Mouse (Mus musculus) heart, embryonic 12.5 days (tissue): ENCODE data around the gene Runx3. TPM values are rescaled to one million over a fixed set of nuclear protein-coding genes. Genes with fewer than 3 reads are reported as not detected.

Experiments
- ATAC-seq: fragments of 200-750 bp; cut with Nextera tagmentation; 2 replicates; pipeline ENCODE4 v1.8.0; 2017; ENCODE audit warnings: moderate TSS enrichment, moderate library complexity; ENCODE audit not compliant: insufficient number of reproducible peaks, low FRiP score
- H3K27ac ChIP-seq: fragments of 300-500 bp; sonication (generic); 2 replicates; pipeline ENCODE4 v1.5.1; 2016; ENCODE audit warnings: mild to moderate bottlenecking, moderate library complexity; ENCODE audit not compliant: poor library complexity, severe bottlenecking
- H3K27me3 ChIP-seq: fragments of 300-500 bp; sonication (generic); replicated peaks from 2 replicates; pipeline ENCODE4 v1.6.1; 2016; ENCODE audit warnings: mild to moderate bottlenecking, moderate library complexity
- H3K36me3 ChIP-seq: fragments of 300-500 bp; sonication (generic); 2 replicates; pipeline ENCODE4 v1.6.1; 2016; ENCODE audit warnings: mild to moderate bottlenecking, moderate library complexity
- H3K4me1 ChIP-seq: fragments of 300-500 bp; sonication (generic); replicated peaks from 2 replicates; pipeline ENCODE4 v1.6.1; 2016; ENCODE audit warnings: mild to moderate bottlenecking
- H3K4me2 ChIP-seq: fragments of 300-500 bp; sonication (generic); 2 replicates; pipeline ENCODE4 v1.6.1; 2016; ENCODE audit warnings: mild to moderate bottlenecking, moderate library complexity
- H3K4me3 ChIP-seq: fragments of 300-500 bp; sonication (generic); 2 replicates; pipeline ENCODE4 v1.5.1; 2016; ENCODE audit warnings: mild to moderate bottlenecking
- H3K9ac ChIP-seq: fragments of 300-500 bp; sonication (generic); 2 replicates; pipeline ENCODE4 v1.6.1; 2016; ENCODE audit warnings: mild to moderate bottlenecking, moderate library complexity
- H3K9me3 ChIP-seq: fragments of 300-500 bp; sonication (generic); replicated peaks from 2 replicates; pipeline ENCODE4 v1.6.1; 2016; ENCODE audit warnings: mild to moderate bottlenecking, moderate library complexity
- WGBS: fragments of 180-500 bp; shearing (Covaris S2); methylation state at CpG from one replicate; pipeline ENCODE4 v1.1.7; 2016; 5-methylcytosine and 5-hydroxymethylcytosine counted together
- polyA plus RNA-seq: library from polyadenylated mRNA; unstranded; fragments of >200 nt; fragmentation: Nextera tagmentation; extraction: Ambion mirVana; gene quantifications from 2 replicates; pipeline ENCODE4 v1.2.1, GENCODE M21; 2016

Runx3 gene
- polyA plus RNA-seq, 1 experiment from 2014 or later = 0.04 TPM

DNA sequence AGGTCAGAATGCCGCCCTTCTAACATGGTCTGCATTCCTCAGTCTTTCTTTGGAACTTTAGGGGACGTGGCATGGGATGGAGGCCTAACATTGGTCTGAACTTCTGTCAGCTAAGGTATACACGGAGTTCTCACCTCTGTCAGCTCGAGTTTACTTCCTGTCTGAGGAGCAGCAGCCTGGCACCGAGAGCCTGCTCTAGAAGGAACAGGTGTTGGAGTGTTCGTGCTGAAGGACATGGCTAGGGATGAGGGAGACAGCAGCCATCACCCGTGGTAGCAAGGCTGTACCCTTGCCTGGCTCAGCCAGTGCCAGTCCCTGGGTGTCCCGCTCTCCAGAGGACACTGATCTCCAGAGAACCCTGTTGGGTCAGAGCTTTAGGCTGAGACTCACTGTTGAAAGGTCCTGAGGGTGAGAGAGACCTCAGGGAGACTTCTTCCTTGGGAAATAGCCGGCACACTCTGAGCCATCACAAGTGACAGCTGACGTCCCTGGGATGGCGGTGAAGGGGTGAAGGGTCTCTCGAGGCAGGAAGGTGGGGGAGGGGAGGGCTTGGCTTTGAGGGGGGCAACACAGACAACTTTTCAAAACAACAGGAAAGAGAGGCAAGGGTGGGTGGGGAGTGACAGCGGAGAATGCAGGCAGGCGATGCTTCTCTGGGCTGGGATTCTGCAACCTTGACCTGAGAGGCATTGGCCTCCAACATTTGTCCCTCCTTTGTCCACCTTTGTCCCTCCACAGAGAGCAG lies 4.9 kb upstream of the Runx3 start:
- Histone ChIP-seq H3K9me3 (peaks cover 9% of the 10 kb centered on the region), H3K36me3 (no peaks in the 10 kb centered on the region), H3K4me2 (no peak overlapping the region), H3K27ac (no peak overlapping the region), H3K9ac (no peak overlapping the region), H3K27me3 (peaks cover 53% of the 10 kb centered on the region), H3K4me3 (no peak overlapping the region), H3K4me1 (no peaks in the 10 kb centered on the region)
- WGBS = 48% methylated on average over 14 of the region's 14 CpGs
- no peak for ATAC-seq

DNA sequence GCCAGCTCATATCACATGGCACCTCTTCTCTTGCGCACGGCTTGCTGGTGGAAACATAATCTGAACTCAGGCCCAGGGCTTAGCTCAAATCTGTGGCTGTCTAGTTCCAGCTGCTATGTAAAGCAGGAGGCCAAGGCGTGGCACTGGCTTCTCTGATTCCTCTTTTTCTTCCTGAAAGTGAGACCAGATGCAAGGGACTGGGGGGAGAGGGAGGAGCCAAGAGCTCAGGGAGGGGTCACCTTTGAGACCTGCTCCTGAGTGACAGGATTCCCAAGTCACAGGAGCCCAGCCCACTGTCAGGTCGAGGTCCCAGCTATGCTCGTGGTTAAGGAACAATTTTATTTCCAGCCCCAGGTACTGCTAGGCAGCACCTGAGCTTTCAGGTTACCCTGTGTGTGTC lies 4.1 kb upstream of the Runx3 start:
- Histone ChIP-seq H3K4me2 (no peak overlapping the region), H3K4me3 (no peak overlapping the region), H3K27ac (no peak overlapping the region), H3K27me3 (peaks cover 49% of the 10 kb centered on the region), H3K4me1 (no peaks in the 10 kb centered on the region), H3K9ac (no peak overlapping the region), H3K9me3 (peaks cover 9% of the 10 kb centered on the region), H3K36me3 (no peaks in the 10 kb centered on the region)
- WGBS = 67% methylated on average over 5 of the region's 5 CpGs
- no peak for ATAC-seq

DNA sequence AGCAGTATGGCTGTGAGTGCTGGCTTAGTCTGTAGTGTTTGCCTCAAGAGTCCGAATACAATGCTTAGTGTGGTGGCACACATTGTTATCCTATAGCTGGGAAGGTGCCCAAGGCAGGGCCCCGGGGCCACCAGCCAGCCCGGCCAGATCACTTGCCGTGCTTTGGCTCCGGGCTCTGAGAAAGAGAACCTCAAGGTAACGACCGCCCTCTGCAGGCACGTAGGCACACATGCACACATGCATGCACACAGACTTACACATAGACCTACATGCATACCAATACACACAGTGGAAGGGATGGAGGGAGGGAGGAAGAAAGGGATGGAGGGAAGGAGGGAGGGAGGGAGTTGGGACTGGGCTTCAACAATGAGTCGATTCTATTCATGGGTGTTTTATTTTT lies 2.6 kb upstream of the Runx3 start:
- Histone ChIP-seq H3K4me1 (no peaks in the 10 kb centered on the region), H3K36me3 (no peaks in the 10 kb centered on the region), H3K27ac (no peak overlapping the region), H3K9ac (no peak overlapping the region), H3K9me3 (no peaks in the 10 kb centered on the region), H3K4me2 (no peak overlapping the region), H3K27me3 (peaks cover 55% of the 10 kb centered on the region), H3K4me3 (no peak overlapping the region)
- ATAC-seq = no peak
- WGBS = 92% methylated on average over 9 of the region's 9 CpGs

DNA sequence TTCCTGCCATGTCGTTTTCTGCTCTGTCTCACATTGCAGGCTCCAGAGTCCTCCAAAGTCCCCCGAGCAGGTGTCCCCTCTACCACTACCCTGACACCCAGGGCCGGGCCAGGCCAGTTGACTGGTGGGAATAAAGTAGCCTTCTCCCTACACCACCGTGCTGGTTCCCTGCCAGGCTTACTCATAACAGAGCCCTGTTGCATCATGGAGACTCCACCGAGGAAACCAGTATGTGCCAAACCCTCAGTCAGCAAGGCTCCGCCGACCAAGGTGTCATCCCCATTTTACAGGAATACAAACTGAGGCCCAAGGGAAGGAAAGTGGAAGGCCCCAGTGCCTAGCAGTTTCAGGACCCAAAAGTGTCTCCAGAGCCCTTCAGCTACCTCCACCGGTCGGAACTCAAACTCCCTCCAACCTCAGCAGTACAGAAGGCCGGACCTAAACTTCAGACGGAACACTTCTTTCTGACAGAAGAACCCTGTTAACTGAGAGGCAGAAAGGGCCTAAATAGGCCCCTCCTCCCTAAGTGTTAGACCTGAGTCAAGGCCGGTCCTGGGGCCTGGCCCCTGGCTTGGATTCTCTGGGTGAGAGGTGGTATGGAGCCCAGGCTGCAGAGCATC lies 1.5 kb upstream of the Runx3 start:
- no peak overlapping the region for H3K27ac ChIP-seq
- peaks cover 60% of the 10 kb centered on the region for H3K27me3 ChIP-seq
- ATAC-seq = no peak
- H3K4me2 ChIP-seq = no peak overlapping the region
- H3K9ac ChIP-seq = no peak overlapping the region
- no peaks in the 10 kb centered on the region for H3K4me1 ChIP-seq
- H3K36me3 ChIP-seq = no peaks in the 10 kb centered on the region
- no peaks in the 10 kb centered on the region for H3K9me3 ChIP-seq
- 80% methylated on average over 12 of the region's 12 CpGs for WGBS
- no peak overlapping the region for H3K4me3 ChIP-seq

DNA sequence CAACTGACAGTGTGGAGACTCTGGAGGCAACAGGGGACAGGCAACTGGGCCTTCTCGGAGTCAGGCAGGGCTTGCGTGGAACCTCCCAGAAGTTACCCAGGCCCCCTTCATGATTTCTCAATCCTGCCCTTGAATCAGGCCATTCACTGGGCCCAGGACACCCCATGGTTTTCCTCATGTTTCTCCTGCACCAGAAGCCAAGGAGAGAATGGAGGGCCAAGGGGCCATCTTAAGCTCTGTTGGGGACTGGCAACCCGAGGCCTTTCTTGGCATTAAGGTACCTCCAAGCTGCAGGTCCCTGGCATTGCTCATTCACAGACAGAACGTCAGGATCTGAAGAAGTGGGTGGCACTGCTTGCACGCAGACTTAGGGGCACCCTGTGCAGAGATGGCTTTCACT lies 3.3 kb downstream of the Runx3 start:
- ATAC-seq = no peak
- no peak overlapping the region for H3K9ac ChIP-seq
- 80% methylated on average over 5 of the region's 5 CpGs for WGBS
- H3K36me3 ChIP-seq = no peaks in the 10 kb centered on the region
- H3K4me2 ChIP-seq = no peak overlapping the region
- no peaks in the 10 kb centered on the region for H3K9me3 ChIP-seq
- no peak overlapping the region for H3K4me3 ChIP-seq
- 0 out of 2 replicates have a peak, but pooled peaks cover 5% of the 10 kb centered on the region for H3K4me1 ChIP-seq
- no peak overlapping the region for H3K27ac ChIP-seq
- peaks cover 63% of the 10 kb centered on the region for H3K27me3 ChIP-seq

DNA sequence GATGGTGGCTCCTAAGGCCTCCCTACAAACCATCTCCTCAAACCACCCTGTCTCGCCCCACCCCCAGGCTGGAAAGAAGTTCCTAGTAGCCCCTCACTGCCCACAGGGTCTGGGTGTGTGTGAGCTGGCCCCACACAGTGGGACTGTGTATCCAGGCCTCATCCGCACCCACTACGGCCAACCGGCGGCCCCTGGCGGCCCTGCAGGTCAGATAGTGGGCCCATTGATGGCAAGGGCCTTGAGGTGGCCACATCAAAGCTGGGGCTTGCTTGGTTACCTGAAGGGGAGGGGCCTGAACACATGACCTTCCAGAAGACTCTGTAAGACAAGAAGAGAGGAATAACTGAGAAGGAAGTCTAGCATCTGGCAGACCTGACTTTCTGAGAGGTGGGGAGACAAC lies 4.3 kb downstream of the Runx3 start:
- WGBS = 81% methylated on average over 6 of the region's 6 CpGs
- no peak overlapping the region for H3K9ac ChIP-seq
- ATAC-seq = 0 out of 2 replicates have a peak, but pooled peaks have one; percentile 29
- H3K27ac ChIP-seq = no peak overlapping the region
- H3K27me3 ChIP-seq = peaks cover 69% of the 10 kb centered on the region
- H3K36me3 ChIP-seq = no peaks in the 10 kb centered on the region
- peaks cover 12% of the 10 kb centered on the region; the same call in 1 of the 2 replicates for H3K4me1 ChIP-seq
- H3K9me3 ChIP-seq = no peaks in the 10 kb centered on the region
- no peak overlapping the region for H3K4me3 ChIP-seq
- no peak overlapping the region for H3K4me2 ChIP-seq

DNA sequence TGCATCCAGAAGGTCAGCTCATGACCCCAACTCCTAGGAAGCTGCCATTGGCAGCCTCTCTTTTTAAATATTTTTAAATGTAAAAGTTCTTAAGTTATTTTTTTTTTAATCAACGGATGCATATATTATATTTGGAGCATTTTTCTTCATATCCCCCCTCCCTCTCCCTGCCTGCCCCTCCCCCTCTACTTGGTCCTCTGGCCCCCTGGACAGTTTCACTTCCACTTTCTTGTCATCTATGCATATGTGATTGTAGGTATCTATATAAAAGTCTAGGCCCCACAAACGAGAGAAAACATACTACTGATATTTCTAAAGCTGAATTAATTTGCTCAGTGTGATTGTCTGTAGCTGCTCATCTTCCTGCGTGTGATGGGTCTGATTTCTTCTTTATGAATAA lies 4.7 kb downstream of the Runx3 start:
- ATAC-seq = no peak
- Histone ChIP-seq H3K4me2 (no peak overlapping the region), H3K27ac (no peak overlapping the region), H3K4me1 (peaks cover 12% of the 10 kb centered on the region; the same call in 1 of the 2 replicates), H3K9me3 (no peaks in the 10 kb centered on the region), H3K36me3 (no peaks in the 10 kb centered on the region), H3K9ac (no peak overlapping the region), H3K4me3 (no peak overlapping the region), H3K27me3 (peaks cover 70% of the 10 kb centered on the region)
- WGBS = 79% methylated on average over 3 of the region's 3 CpGs

DNA sequence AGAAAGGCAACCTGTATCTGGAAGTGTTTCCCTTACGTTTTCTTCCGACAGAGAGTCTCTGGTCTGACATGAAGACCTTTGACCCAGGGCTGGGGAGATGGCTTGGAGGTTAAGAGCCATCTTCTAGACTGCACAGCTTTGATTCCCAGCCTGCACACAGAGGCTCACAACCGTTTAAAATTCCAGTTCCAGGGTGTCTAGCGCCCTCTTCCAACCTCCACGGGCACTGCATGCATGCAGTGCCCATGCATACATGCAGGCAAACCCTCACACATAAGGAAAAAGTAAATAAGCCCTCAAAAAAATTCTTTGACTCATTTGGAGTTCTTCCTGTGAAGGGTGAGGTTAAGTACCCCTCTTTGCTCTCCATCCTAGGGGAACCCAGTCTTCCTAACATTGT lies 5.9 kb downstream of the Runx3 start:
- no peak overlapping the region for H3K4me3 ChIP-seq
- H3K27ac ChIP-seq = no peak overlapping the region
- H3K4me1 ChIP-seq = peaks cover 12% of the 10 kb centered on the region; the same call in 1 of the 2 replicates
- H3K9ac ChIP-seq = no peak overlapping the region
- no peaks in the 10 kb centered on the region for H3K36me3 ChIP-seq
- WGBS = 64% methylated on average over 5 of the region's 5 CpGs
- no peaks in the 10 kb centered on the region for H3K9me3 ChIP-seq
- H3K4me2 ChIP-seq = no peak overlapping the region
- ATAC-seq = no peak
- H3K27me3 ChIP-seq = peaks cover 74% of the 10 kb centered on the region

DNA sequence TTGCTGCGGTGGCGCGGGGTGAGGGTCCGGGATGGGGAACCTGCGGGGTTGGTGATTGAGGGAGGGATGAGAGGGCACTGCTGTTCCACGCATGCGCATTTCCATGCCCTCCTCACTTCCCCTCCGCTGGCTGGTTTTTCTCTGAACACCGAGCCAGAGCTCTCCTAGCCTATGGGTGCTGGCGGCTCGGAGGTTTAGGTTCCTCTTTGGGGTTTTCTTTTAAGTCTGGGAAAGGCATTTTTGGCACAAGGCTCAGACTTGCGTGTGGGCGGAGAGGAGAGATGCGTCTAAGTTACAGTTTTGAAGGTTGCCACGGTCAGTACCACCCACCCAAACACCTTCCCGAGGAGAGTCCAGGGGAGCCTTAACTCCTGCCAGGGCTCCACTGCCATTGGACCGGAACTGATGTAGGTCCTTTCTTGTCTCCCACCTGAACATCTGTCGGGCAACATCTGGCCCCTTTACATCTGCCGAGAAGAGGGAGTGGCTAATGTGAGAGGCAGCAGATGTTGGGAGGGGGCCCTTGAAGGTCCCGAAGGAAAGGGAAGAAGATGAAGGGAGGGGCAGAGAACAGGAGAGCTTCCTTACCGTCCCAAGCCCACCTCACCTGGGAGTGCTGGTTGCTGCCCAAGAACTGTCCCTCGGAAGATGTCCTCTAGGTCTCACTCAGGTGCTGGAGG lies 8.5 kb downstream of the Runx3 start:
- Histone ChIP-seq H3K9me3 (no peaks in the 10 kb centered on the region), H3K27ac (no peak overlapping the region), H3K4me2 (peak overlapping the region; percentile 61), H3K4me3 (peak overlapping the region; percentile 33), H3K9ac (no peak overlapping the region), H3K36me3 (no peaks in the 10 kb centered on the region), H3K4me1 (peaks cover 12% of the 10 kb centered on the region; the same call in 1 of the 2 replicates), H3K27me3 (peaks cover 64% of the 10 kb centered on the region)
- no peak for ATAC-seq
- WGBS = 21% methylated on average over 22 of the region's 22 CpGs

DNA sequence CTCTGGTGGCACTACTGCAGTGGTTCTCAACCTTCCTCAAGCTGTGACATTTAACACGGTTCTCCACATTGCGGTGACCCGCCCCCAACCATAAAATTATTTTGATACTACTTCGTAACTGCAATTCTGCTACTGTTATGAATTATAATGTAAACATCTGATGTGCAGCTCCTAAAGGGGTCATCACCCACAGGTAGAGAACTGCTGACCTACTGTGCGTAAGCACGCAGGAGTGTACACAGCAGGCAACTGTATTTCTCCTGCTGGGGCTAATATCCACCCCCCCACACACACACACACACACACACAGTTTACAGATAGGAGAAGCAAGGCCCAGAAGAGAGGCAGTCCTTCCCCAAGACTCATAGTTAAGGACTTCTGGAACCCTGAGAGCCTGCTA lies 9.7 kb downstream of the Runx3 start:
- H3K36me3 ChIP-seq = no peaks in the 10 kb centered on the region
- H3K27me3 ChIP-seq = peaks cover 75% of the 10 kb centered on the region
- H3K27ac ChIP-seq = no peak overlapping the region
- no peak for ATAC-seq
- H3K4me1 ChIP-seq = peaks cover 12% of the 10 kb centered on the region; the same call in 1 of the 2 replicates
- H3K4me2 ChIP-seq = no peak overlapping the region
- WGBS = 86% methylated on average over 6 of the region's 6 CpGs
- H3K9me3 ChIP-seq = no peaks in the 10 kb centered on the region
- H3K9ac ChIP-seq = no peak overlapping the region
- H3K4me3 ChIP-seq = no peak overlapping the region

DNA sequence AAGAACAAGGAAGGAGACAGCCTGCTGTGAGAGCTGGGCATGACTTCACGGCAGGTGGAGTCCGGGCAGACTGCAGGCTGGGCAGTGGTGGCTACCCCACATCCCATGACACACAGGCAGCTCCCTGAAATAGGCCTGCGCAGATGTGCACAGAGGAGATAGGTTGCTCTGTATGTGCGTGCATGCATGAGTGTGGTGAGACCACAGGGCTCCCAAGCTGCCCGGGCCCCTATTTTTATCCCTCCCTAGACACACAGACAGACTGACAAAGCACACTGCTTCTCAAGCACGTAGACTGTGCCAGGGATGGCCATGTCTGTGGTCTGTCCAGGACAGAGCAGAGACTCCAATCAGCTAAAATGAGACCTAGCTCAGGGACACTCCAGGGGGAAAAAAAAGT lies 10.7 kb downstream of the Runx3 start:
- no peak overlapping the region for H3K4me3 ChIP-seq
- H3K27ac ChIP-seq = no peak overlapping the region
- H3K4me2 ChIP-seq = no peak overlapping the region
- peaks cover 12% of the 10 kb centered on the region; the same call in 1 of the 2 replicates for H3K4me1 ChIP-seq
- WGBS = 74% methylated on average over 6 of the region's 6 CpGs
- no peak overlapping the region for H3K9ac ChIP-seq
- peaks cover 85% of the 10 kb centered on the region for H3K27me3 ChIP-seq
- no peak for ATAC-seq
- no peaks in the 10 kb centered on the region for H3K36me3 ChIP-seq
- H3K9me3 ChIP-seq = no peaks in the 10 kb centered on the region
